Mouse (Mus musculus) ES-E14 (cell line): Measurements from ENCODE around the gene Plcg2. TPM values are rescaled to one million over a fixed set of nuclear protein-coding genes. Genes with fewer than 3 reads are reported as not detected.
A peak's percentile ranks its signal among the peaks of the same experiment; 100 is the strongest.

ENCODE experiments used
- DNase-seq: peaks from one replicate; pipeline ENCODE4 v3.0.0-alpha.2; 2013; ENCODE audit warnings: low read depth, low spot score
- H3K27ac ChIP-seq: 2 replicates; pipeline ENCODE4 v1.5.1; 2012; ENCODE audit warnings: low read depth, mild to moderate bottlenecking, low read length, moderate library complexity, mixed read lengths; ENCODE audit not compliant: poor library complexity, insufficient read depth, severe bottlenecking
- H3K36me3 ChIP-seq: 2 replicates; pipeline ENCODE4 v1.6.1; 2012; ENCODE audit warnings: mild to moderate bottlenecking, low read length, moderate library complexity, mixed read lengths; ENCODE audit not compliant: control insufficient read depth, poor library complexity, insufficient read depth, severe bottlenecking
- H3K4me1 ChIP-seq, 2 experiments: fragments of 150-350 bp in 1 of 2; sonication (generic) in 1 of 2; 2 replicates each; pipeline ENCODE4 v1.6.1; 2012; ENCODE audit warnings: low read length in 2 of 2, mild to moderate bottlenecking in 1 of 2, mixed read lengths in 1 of 2; ENCODE audit not compliant: control insufficient read depth in 2 of 2, insufficient read depth in 2 of 2, poor library complexity in 1 of 2
- H3K4me3 ChIP-seq, 2 experiments: fragments of 150-350 bp in 1 of 2; sonication (generic) in 1 of 2; 2 replicates each; pipeline ENCODE4 v1.5.1; 2012; ENCODE audit warnings: low read length in 2 of 2, low read depth in 1 of 2, mild to moderate bottlenecking in 1 of 2, mixed read lengths in 1 of 2; ENCODE audit not compliant: insufficient read depth in 1 of 2, poor library complexity in 1 of 2, severe bottlenecking in 1 of 2
- H3K9ac ChIP-seq: 2 replicates; pipeline ENCODE4 v1.6.1; 2012; ENCODE audit warnings: low read depth, mild to moderate bottlenecking, low read length, mixed read lengths; ENCODE audit not compliant: poor library complexity, insufficient read depth, severe bottlenecking
- H3K9me3 ChIP-seq: fragments of 150-350 bp; sonication (generic); 2 replicates; pipeline ENCODE4 v1.6.1; 2012; ENCODE audit warnings: low read depth, mild to moderate bottlenecking, low read length; ENCODE audit not compliant: control insufficient read depth, insufficient read depth
- CHD2 ChIP-seq: IDR thresholded peaks from 2 replicates; pipeline ENCODE4 v1.6.1; 2014; ENCODE audit warnings: mild to moderate bottlenecking, low read depth, low read length, inconsistent platforms
- HCFC1 ChIP-seq: IDR thresholded peaks from 2 replicates; pipeline ENCODE4 v1.6.1; 2012; ENCODE audit warnings: low read length, inconsistent platforms, borderline replicate concordance; ENCODE audit not compliant: insufficient read depth
- MAFK ChIP-seq: IDR thresholded peaks from 2 replicates; pipeline ENCODE4 v1.6.1; 2014; ENCODE audit warnings: mild to moderate bottlenecking, low read depth, low read length, inconsistent platforms; ENCODE audit not compliant: insufficient read depth
- ZC3H11A ChIP-seq: IDR thresholded peaks from 2 replicates; pipeline ENCODE4 v1.6.1; 2012; ENCODE audit warnings: low read depth, mild to moderate bottlenecking, inconsistent platforms, low read length, borderline replicate concordance
- ZNF384 ChIP-seq: IDR thresholded peaks from 2 replicates; pipeline ENCODE4 v1.6.1; 2012; ENCODE audit warnings: low read depth, low read length, inconsistent platforms
- in situ Hi-C, 2 experiments: fragments of 600-800 bp; cut with MboI; formaldehyde crosslinking; loops; one replicate each; pipeline ENCODE4 v1.15.1; 2025; ENCODE audit warnings: low sequenced_read_pairs in 2 of 2, inconsistent platforms in 1 of 2; ENCODE audit not compliant: unreplicated experiment in 2 of 2
- total RNA-seq: library from RNA; depleted of rRNA; stranded (reverse); fragments of 300-350 nt; gene quantifications from 2 replicates; pipeline ENCODE4 v1.2.3, GENCODE M21; 2012

The Plcg2 gene
- total RNA-seq, 1 experiment = 32.4 TPM

DNA sequence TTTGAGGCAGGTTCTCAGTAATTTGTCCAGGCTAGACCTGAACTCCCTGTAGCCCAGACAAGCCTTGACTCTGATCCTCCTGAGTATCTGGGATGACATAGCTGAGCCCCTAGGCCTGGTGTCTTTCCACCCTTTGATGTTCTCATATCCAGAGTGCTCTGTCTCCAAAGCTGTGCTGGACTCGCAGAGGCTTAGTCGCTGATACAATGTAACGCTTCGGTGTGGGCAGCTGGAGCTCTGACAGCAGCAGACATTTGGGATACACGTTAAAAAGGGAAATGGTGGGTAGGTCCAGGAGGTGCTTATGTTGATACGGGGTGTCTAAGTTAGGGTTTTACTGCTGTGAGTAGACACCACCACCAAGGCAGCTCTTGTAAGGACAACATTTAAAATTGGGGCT lies 80.8 kb downstream of the Plcg2 start:
- H3K9ac ChIP-seq = no peak overlapping the region
- no peaks in the 10 kb centered on the region for H3K9me3 ChIP-seq
- H3K4me1 ChIP-seq = peaks cover 0 to 4% of the 10 kb centered on the region in 2 experiments; a peak in 1 of 4 replicates
- no peak for DNase-seq
- H3K36me3 ChIP-seq = peaks cover 16% of the 10 kb centered on the region; the same call in 1 of the 2 replicates
- H3K27ac ChIP-seq = no peak overlapping the region
- in situ Hi-C loops = no loop called here
- H3K4me3 ChIP-seq = no peak overlapping the region
- TF ChIP-seq MAFK (no peak), ZNF384 (no peak), CHD2 (no peak)

DNA sequence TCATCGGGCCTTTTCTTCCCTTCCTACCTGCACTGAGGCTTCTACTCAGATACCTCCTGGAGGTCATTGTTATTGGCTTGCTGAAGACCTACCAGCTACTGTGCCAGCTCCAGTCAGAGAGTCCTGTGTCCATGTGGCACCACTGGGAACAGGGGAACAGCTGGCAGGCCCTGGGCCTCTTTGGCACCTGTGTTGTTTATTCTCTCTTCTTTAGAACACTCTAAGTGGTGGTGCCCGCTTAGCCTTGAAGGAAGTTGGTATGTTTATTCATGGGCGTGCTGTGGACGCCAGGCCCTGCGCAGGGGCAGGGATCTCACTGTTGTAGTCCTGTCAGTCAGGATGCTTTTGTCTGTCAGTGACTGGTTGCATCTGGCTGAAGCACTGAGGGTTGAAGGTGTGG lies 95.8 kb downstream of the Plcg2 start:
- in situ Hi-C loops = no loop called here
- no peak for TF ChIP-seq ZC3H11A
- no peak for TF ChIP-seq HCFC1
- no peak for TF ChIP-seq ZNF384
- no peak for TF ChIP-seq MAFK
- no peak for TF ChIP-seq CHD2
- Histone ChIP-seq H3K9me3 (no peaks in the 10 kb centered on the region), H3K4me1 (no peaks in the 10 kb centered on the region), H3K9ac (no peak overlapping the region), H3K36me3 (peaks cover 13% of the 10 kb centered on the region; the same call in 1 of the 2 replicates), H3K4me3 (no peak overlapping the region), H3K27ac (no peak overlapping the region)
- no peak for DNase-seq

DNA sequence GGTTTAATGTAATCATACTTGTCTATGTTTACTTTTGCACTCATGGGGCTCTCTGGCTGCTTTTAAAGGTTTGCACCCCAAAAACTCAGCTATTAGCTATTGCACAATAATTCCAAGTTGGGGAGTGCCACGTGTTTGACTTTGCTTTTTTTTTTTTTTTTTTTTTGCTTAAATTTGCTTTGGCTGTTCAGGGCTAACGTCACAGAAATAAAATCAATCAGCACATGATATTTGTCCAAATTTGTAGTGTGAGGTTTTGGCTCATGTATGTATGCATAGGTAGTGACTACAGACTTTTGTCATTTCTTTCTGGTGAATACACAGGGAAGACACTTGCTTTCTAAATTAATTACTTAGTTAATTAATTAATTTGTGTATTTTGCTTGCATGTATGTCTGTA lies 96.9 kb downstream of the Plcg2 start:
- no peak overlapping the region for H3K9ac ChIP-seq
- no peaks in the 10 kb centered on the region for H3K9me3 ChIP-seq
- no peak overlapping the region for H3K27ac ChIP-seq
- H3K4me1 ChIP-seq = no peaks in the 10 kb centered on the region
- H3K36me3 ChIP-seq = peaks cover 12% of the 10 kb centered on the region; the same call in 1 of the 2 replicates
- TF ChIP-seq ZNF384 (no peak), MAFK (no peak), CHD2 (no peak), HCFC1 (no peak), ZC3H11A (no peak)
- no peak overlapping the region for H3K4me3 ChIP-seq
- in situ Hi-C loops = no loop called here
- DNase-seq = no peak

DNA sequence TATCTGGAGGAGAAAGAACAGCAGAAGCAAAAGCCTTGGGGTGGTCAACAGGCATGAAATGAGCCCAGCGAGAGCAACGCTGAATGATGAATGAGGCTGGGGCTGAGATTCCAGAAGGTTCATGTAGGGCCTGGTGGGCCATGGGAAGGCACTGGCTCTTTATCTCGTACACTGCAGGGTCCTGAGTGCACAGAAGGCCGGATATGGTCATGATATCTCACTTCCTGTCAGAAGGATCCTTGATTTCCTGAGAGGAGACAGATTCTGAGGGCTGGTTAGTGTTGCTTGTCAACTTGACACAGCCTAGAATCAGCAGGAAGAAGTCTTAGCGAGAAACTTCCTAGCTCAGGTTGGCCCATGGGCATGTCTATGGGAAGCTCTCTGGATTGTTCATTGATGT lies 98.7 kb downstream of the Plcg2 start:
- no peak for DNase-seq
- in situ Hi-C loops = no loop called here
- H3K36me3 ChIP-seq = peaks cover 11% of the 10 kb centered on the region; the same call in 1 of the 2 replicates
- H3K9ac ChIP-seq = no peak overlapping the region
- H3K4me1 ChIP-seq = no peaks in the 10 kb centered on the region
- no peak overlapping the region for H3K27ac ChIP-seq
- no peaks in the 10 kb centered on the region for H3K9me3 ChIP-seq
- H3K4me3 ChIP-seq = no peak overlapping the region
- no peak for TF ChIP-seq MAFK
- no peak for TF ChIP-seq CHD2
- no peak for TF ChIP-seq HCFC1
- TF ChIP-seq ZNF384 = no peak
- no peak for TF ChIP-seq ZC3H11A

DNA sequence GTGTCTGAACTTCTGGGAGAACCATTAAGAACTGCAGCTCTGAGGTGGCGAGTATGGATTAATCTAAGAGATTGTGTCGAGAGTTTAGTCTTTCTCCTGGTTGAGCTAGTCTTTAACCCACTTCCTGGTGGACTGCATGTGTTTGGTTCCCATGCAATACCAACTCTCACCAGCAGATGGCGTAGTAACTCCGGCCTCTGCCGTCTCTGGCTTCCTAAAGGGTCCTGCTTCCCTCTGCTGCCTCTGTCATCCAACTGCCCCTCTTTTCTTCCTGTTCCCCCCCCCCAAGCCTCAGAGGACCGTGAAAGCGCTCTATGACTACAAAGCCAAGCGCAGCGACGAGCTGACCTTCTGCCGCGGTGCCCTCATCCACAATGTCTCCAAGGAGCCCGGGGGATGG lies 102.7 kb downstream of the Plcg2 start:
- peak; percentile 72 for DNase-seq
- in situ Hi-C loops = no loop called here

More for the DNA sequence above, 102.7 kb downstream of the Plcg2 start:
- no peak overlapping the region for H3K27ac ChIP-seq
- no peak overlapping the region; the same call in 1 of the 2 replicates for H3K9ac ChIP-seq
- no peak for TF ChIP-seq CHD2
- peak; percentile 56; the same call in 1 of the 2 replicates for TF ChIP-seq ZC3H11A
- 0 out of 2 replicates have a peak, but pooled peaks have one; percentile 53 for TF ChIP-seq HCFC1
- H3K9me3 ChIP-seq = no peaks in the 10 kb centered on the region
- H3K4me1 ChIP-seq = no peaks in the 10 kb centered on the region
- H3K4me3 ChIP-seq = no peak overlapping the region
- H3K36me3 ChIP-seq = peaks cover 19% of the 10 kb centered on the region; the same call in 1 of the 2 replicates
